Mouse (Mus musculus) myocyte (in vitro differentiated cells): ENCODE measurements around the gene Acsbg1.
A peak's percentile ranks its signal among the peaks of the same experiment; 100 is the strongest.

ENCODE experiments used
- E2F4 ChIP-seq: IDR thresholded peaks from one replicate; pipeline ENCODE4 v1.6.1; 2011; ENCODE audit warnings: mild to moderate bottlenecking, control low read depth, moderate library complexity; ENCODE audit not compliant: insufficient read depth
- MAX ChIP-seq: IDR thresholded peaks from one replicate; pipeline ENCODE4 v1.6.1; 2011; ENCODE audit warnings: low read depth, mild to moderate bottlenecking, control low read depth
- MYOG ChIP-seq, 3 experiments: IDR thresholded peaks; one replicate each; pipeline ENCODE4 v1.6.1; 2011; ENCODE audit warnings: control low read depth in 2 of 3, low read depth in 2 of 3, mild to moderate bottlenecking in 2 of 3; ENCODE audit not compliant: insufficient read length in 2 of 3, control insufficient read depth in 1 of 3, insufficient read depth in 1 of 3
- POLR2A ChIP-seq: IDR thresholded peaks from one replicate; pipeline ENCODE4 v1.6.1; 2011; ENCODE audit warnings: low read depth, mild to moderate bottlenecking, control low read depth, moderate library complexity; ENCODE audit not compliant: insufficient read length
- POLR2AphosphoS2 ChIP-seq: IDR thresholded peaks from one replicate; pipeline ENCODE4 v1.6.1; 2011; ENCODE audit warnings: low read depth, control low read depth; ENCODE audit not compliant: insufficient read length
- REST ChIP-seq: IDR thresholded peaks from one replicate; pipeline ENCODE4 v1.6.1; 2011; ENCODE audit warnings: mild to moderate bottlenecking, control low read depth, moderate library complexity; ENCODE audit not compliant: insufficient read depth, insufficient read length
- SRF ChIP-seq: IDR thresholded peaks from one replicate; pipeline ENCODE4 v1.6.1; 2011; ENCODE audit warnings: low read depth; ENCODE audit not compliant: control insufficient read depth, insufficient read length
- TCF12 ChIP-seq: IDR thresholded peaks from one replicate; pipeline ENCODE4 v1.6.1; 2011; ENCODE audit warnings: mild to moderate bottlenecking, control low read depth; ENCODE audit not compliant: poor library complexity, insufficient read depth, severe bottlenecking
- USF1 ChIP-seq: IDR thresholded peaks from one replicate; pipeline ENCODE4 v1.6.1; 2011; ENCODE audit warnings: low read depth, mild to moderate bottlenecking, control low read depth, moderate library complexity

DNA sequence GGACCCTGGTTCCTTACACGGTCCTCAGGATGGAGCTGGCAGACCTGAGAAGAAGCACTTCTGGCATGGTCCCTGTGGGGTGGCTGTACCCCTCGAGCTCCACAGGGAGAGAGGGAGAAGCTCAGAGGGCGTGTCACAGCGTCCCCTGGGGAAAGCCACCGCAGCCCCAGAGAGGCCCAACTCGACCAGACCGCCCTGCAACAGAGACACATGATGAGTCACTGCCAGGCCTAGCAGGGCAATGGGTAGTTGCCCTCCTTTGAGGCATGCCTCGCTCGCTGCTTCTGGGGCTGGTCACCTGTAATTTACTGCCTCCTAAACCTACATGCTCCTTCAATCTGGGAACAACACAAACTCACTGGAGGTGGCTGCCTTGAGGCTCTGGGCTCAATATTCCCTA is 15.4 kb downstream of the Acsbg1 start:
- TF ChIP-seq E2F4 = no peak
- TF ChIP-seq MYOG (IDR thresholded peaks at IDR 0.05; ENCODE audit: control insufficient read depth in 1 of 3, insufficient read depth in 1 of 3, insufficient read length in 2 of 3, low read depth in 2 of 3) = no peak
- TF ChIP-seq MAX = no peak
- TF ChIP-seq REST = no peak
- peak; percentile 11 for TF ChIP-seq POLR2A
- TF ChIP-seq TCF12 = no peak
- no peak for TF ChIP-seq USF1
- no peak for TF ChIP-seq SRF
- TF ChIP-seq POLR2AphosphoS2 = no peak
